Mouse (Mus musculus): ENCODE measurements around the gene Syngr2. TPM values are rescaled to one million over a fixed set of nuclear protein-coding genes. Genes with fewer than 3 reads are reported as not detected.

Gene Syngr2
- polyA plus RNA-seq (2012; fragmentation: generic; extraction: Trizol): 100 to 1,000 TPM in 1 of 2 experiments, 10 to 100 TPM in 1; 85.3 to 136 TPM

GRCm38 (mm10) chr11:117809407-117810311 is at the start of gene Syngr2, which contains the start of gene Gm20708:
Gene Syngr2 (plus strand): TSS chr11:117809668.
Gene Gm20708 (plus strand): TSS chr11:117809668.

GRCm38 (mm10) chr11:117781993-117782704 is 27.3 kb upstream of the Syngr2 start, which contains the start of the genes Tmc8 and Tmc6:
Gene Tmc8 (plus strand): TSS chr11:117782076.
Gene Tmc6 (minus strand): TSS chr11:117782198.

GRCm38 (mm10) chr11:117797511-117798159 is 11.8 kb upstream of the Syngr2 start, which contains the start of gene 6030468B19Rik:
Gene 6030468B19Rik (plus strand): TSS chr11:117797660.

GRCm38 (mm10) chr11:117825333-117826101 is 16.0 kb downstream of the Syngr2 start, which contains the start of the genes Afmid and Tk1:
Gene Afmid (plus strand): TSS chr11:117825924.
Gene Tk1 (minus strand): TSS chr11:117826092.

GRCm38 (mm10) chr11:117848985-117849671 is 39.7 kb downstream of the Syngr2 start, which contains the start of gene Birc5:
Gene Birc5 (plus strand): TSS chr11:117849251.

GRCm38 (mm10) chr11:117860601-117861000 is 51.1 kb downstream of the Syngr2 start, which contains the start of gene Tmem235:
Gene Tmem235 (plus strand): TSS chr11:117860752.

Other genes starting within 250 kb of the Syngr2 start
- 10 to 100 TPM in 1 of 2 experiments, 1 to 10 TPM in 1; 1.6 to 15.4 TPM for gene Tnrc6c, start 155.4 kb upstream of the Syngr2 start, polyA plus RNA-seq (2012; fragmentation: generic; extraction: Trizol)
- gene Tmc8, start 27.6 kb upstream of the Syngr2 start, polyA plus RNA-seq (2012; fragmentation: generic; extraction: Trizol): under 1 TPM; 0.05 to 0.53 TPM
- gene Tmc6, start 27.5 kb upstream of the Syngr2 start, polyA plus RNA-seq (2012; fragmentation: generic; extraction: Trizol): 10 to 100 TPM; 34.3 to 53.3 TPM
- gene 6030468B19Rik, start 12.0 kb upstream of the Syngr2 start, polyA plus RNA-seq (2012; fragmentation: generic; extraction: Trizol): not detected
- gene Gm20708, start within 50 bp of the Syngr2 start, polyA plus RNA-seq (2012; fragmentation: generic; extraction: Trizol): under 1 TPM; 0.08 to 0.85 TPM
- gene Afmid, start 16.3 kb downstream of the Syngr2 start, polyA plus RNA-seq (2012; fragmentation: generic; extraction: Trizol): 10 to 100 TPM in 1 of 2 experiments, 1 to 10 TPM in 1; 4.2 to 10.4 TPM
- gene Tk1, start 16.4 kb downstream of the Syngr2 start, polyA plus RNA-seq (2012; fragmentation: generic; extraction: Trizol): 100 to 1,000 TPM; 130 to 337 TPM
- gene Birc5, start 39.6 kb downstream of the Syngr2 start, polyA plus RNA-seq (2012; fragmentation: generic; extraction: Trizol): 100 to 1,000 TPM; 206 to 286 TPM
- under 1 TPM; 0.01 to 0.13 TPM for gene Tmem235, start 51.1 kb downstream of the Syngr2 start, polyA plus RNA-seq (2012; fragmentation: generic; extraction: Trizol)
- gene Tha1, start 63.8 kb downstream of the Syngr2 start, polyA plus RNA-seq (2012; fragmentation: generic; extraction: Trizol): 1 to 10 TPM in 1 of 2 experiments, under 1 TPM in 1; 0.95 to 6.1 TPM
- gene Socs3, start 160.4 kb downstream of the Syngr2 start, polyA plus RNA-seq (2012; fragmentation: generic; extraction: Trizol): 10 to 100 TPM; 16.0 to 49.1 TPM
- 10 to 100 TPM; 54.3 to 64.9 TPM for gene Pgs1, start 176.6 kb downstream of the Syngr2 start, polyA plus RNA-seq (2012; fragmentation: generic; extraction: Trizol)

All from C3H10T1/2 (cell line).